Mouse (Mus musculus): ENCODE data around the gene Irak3.
"Not testable (repeated sequence)": the region's sequence is repeated elsewhere in the genome, so short reads cannot be mapped to it uniquely, and the experiment has no call there.

Gene Irak3

GRCm38 (mm10) chr10:120160533-120160932, 41.4 kb downstream of the Irak3 start:
- no peak for DNase-seq

GRCm38 (mm10) chr10:120153911-120154310, 48.0 kb downstream of the Irak3 start:
- no peak for DNase-seq

- DNase-seq, result no peak
These were observed 50.3 kb downstream of the Irak3 start for GRCm38 (mm10) chr10:120151672-120152071.

GRCm38 (mm10) chr10:120140916-120141516, 60.9 kb downstream of the Irak3 start:
- DNase-seq, result no peak

- DNase-seq, result no peak
These were observed 61.7 kb downstream of the Irak3 start for GRCm38 (mm10) chr10:120140193-120140592.

GRCm38 (mm10) chr10:120136020-120136562, 65.8 kb downstream of the Irak3 start:
- no peak for DNase-seq

GRCm38 (mm10) chr10:120133697-120134096, 68.2 kb downstream of the Irak3 start:
- DNase-seq, result no peak

GRCm38 (mm10) chr10:120130621-120131020, 71.3 kb downstream of the Irak3 start:
- DNase-seq, result peak; percentile 51 to 73

GRCm38 (mm10) chr10:120128601-120129277, 73.2 kb downstream of the Irak3 start:
- peak; percentile 55 to 71 for DNase-seq

GRCm38 (mm10) chr10:120125465-120125857, 76.5 kb downstream of the Irak3 start:
- DNase-seq, result no peak

GRCm38 (mm10) chr10:120124801-120125464, 77.0 kb downstream of the Irak3 start:
- DNase-seq, result peak; percentile 84 to 88

- DNase-seq, result no peak
These were observed 78.2 kb downstream of the Irak3 start for GRCm38 (mm10) chr10:120123721-120124120.

GRCm38 (mm10) chr10:120115249-120115648, 86.7 kb downstream of the Irak3 start:
- no peak for DNase-seq

- no peak for DNase-seq
These were observed 87.4 kb downstream of the Irak3 start for GRCm38 (mm10) chr10:120114493-120114892.

- DNase-seq, result no peak
These were observed 88.0 kb downstream of the Irak3 start for GRCm38 (mm10) chr10:120113980-120114379.

- not testable (repeated sequence) for DNase-seq
These were observed 88.4 kb downstream of the Irak3 start for GRCm38 (mm10) chr10:120113482-120113881.

GRCm38 (mm10) chr10:120112507-120113396, 89.2 kb downstream of the Irak3 start, which contains the start of gene Helb:
Gene Helb (minus strand): TSS chr10:120112987.
- DNase-seq, result peak; percentile 98 to 99

GRCm38 (mm10) chr10:120111691-120112319, 90.1 kb downstream of the Irak3 start:
- DNase-seq, result no peak

GRCm38 (mm10) chr10:120100806-120101205, 101.1 kb downstream of the Irak3 start:
- no peak for DNase-seq

GRCm38 (mm10) chr10:120097564-120097963, 104.4 kb downstream of the Irak3 start:
- no peak for DNase-seq

- DNase-seq, result no peak
These were observed 106.2 kb downstream of the Irak3 start for GRCm38 (mm10) chr10:120095716-120096115.

- DNase-seq, result no peak
These were observed 106.8 kb downstream of the Irak3 start for GRCm38 (mm10) chr10:120095136-120095535.
